Mouse (Mus musculus) liver, adult 2 months (tissue): ENCODE results near the gene Mafg. TPM values are rescaled to one million over a fixed set of nuclear protein-coding genes. Genes with fewer than 3 reads are reported as not detected.

ENCODE experiments used
- DNase-seq: peaks from one replicate; pipeline ENCODE4 v3.0.0-alpha.2; 2011; ENCODE audit warnings: low read depth, low spot score; ENCODE audit errors: extremely low read depth
- H3K27ac ChIP-seq: fragments of 200-500 bp; replicated peaks from 2 replicates; pipeline ENCODE4 v1.5.1; 2012; ENCODE audit warnings: low read depth, mild to moderate bottlenecking, control low read depth, inconsistent platforms, low read length; ENCODE audit not compliant: insufficient read depth
- H3K27me3 ChIP-seq: fragments of 200-500 bp; 2 replicates; pipeline ENCODE4 v1.6.1; 2012; ENCODE audit warnings: mild to moderate bottlenecking, moderate library complexity, low read length, inconsistent platforms; ENCODE audit not compliant: control insufficient read depth, insufficient read depth
- H3K36me3 ChIP-seq: fragments of 200-500 bp; 2 replicates; pipeline ENCODE4 v1.6.1; 2012; ENCODE audit warnings: low read length, inconsistent platforms; ENCODE audit not compliant: control insufficient read depth, insufficient read depth
- H3K4me1 ChIP-seq: fragments of 200-500 bp; 2 replicates; pipeline ENCODE4 v1.6.1; 2011; ENCODE audit warnings: low read length; ENCODE audit not compliant: control insufficient read depth, insufficient read depth
- H3K4me3 ChIP-seq: fragments of 200-500 bp; 2 replicates; pipeline ENCODE4 v1.5.1; 2011; ENCODE audit warnings: low read depth, mild to moderate bottlenecking, control low read depth, low read length, moderate library complexity; ENCODE audit not compliant: insufficient read depth
- H3K79me2 ChIP-seq: fragments of 200-500 bp; 2 replicates; pipeline ENCODE4 v1.6.1; 2012; ENCODE audit warnings: inconsistent platforms, mild to moderate bottlenecking, low read length, moderate library complexity; ENCODE audit not compliant: control insufficient read depth, insufficient read depth
- H3K9ac ChIP-seq: fragments of 200-500 bp; 2 replicates; pipeline ENCODE4 v1.6.1; 2012; ENCODE audit warnings: low read depth, mild to moderate bottlenecking, control low read depth, inconsistent platforms, low read length
- CTCF ChIP-seq: fragments of 200-500 bp; IDR thresholded peaks from 2 replicates; pipeline ENCODE4 v1.5.1; 2011; ENCODE audit warnings: low read depth, low read length, control low read depth
- POLR2A ChIP-seq: fragments of 200-500 bp; IDR thresholded peaks from 2 replicates; pipeline ENCODE4 v1.6.1; 2011; ENCODE audit warnings: low read length, control low read depth; ENCODE audit not compliant: insufficient read depth; ENCODE audit errors: extremely low read depth
- WGBS: fragments of 180-500 bp; shearing (Covaris S2); methylation state at CpG from one replicate; pipeline ENCODE4 v1.1.7; 2018; 5-methylcytosine and 5-hydroxymethylcytosine counted together
- polyA plus RNA-seq: library from polyadenylated mRNA; depleted of rRNA; stranded (reverse); fragments of >200 nt; gene quantifications from 2 replicates; pipeline ENCODE4 v1.2.3, GENCODE M21; 2012
- total RNA-seq: library from RNA; depleted of rRNA; stranded (reverse); fragments of >200 nt; gene quantifications from 2 replicates; pipeline ENCODE4 v1.2.3, GENCODE M21; 2014

The Mafg gene
- total and polyA plus RNA-seq, 2 experiments: 41.9 to 60.5 TPM

- H3K9ac ChIP-seq: peak overlapping the region; percentile 16; the same call in 1 of the 2 replicates
- H3K79me2 ChIP-seq: peaks cover 21% of the 10 kb centered on the region
- H3K27me3 ChIP-seq: no peaks in the 10 kb centered on the region
- H3K4me3 ChIP-seq: no peak overlapping the region
- H3K4me1 ChIP-seq: peaks cover 20% of the 10 kb centered on the region
- H3K27ac ChIP-seq: peak overlapping the region; percentile 7
- no peak for TF ChIP-seq POLR2A
- peak; percentile 91 for TF ChIP-seq CTCF
- WGBS: 32% methylated on average over 6 of the region's 6 CpGs
- H3K36me3 ChIP-seq: peaks cover 37% of the 10 kb centered on the region
- DNase-seq: peak; percentile 33
These were observed 20.6 kb downstream of the Mafg start for GRCm38 (mm10) chr11:120612763-120613162.

GRCm38 (mm10) chr11:120610477-120611046 is 22.8 kb downstream of the Mafg start:
- H3K9ac ChIP-seq: no peak overlapping the region
- H3K79me2 ChIP-seq: peaks cover 5% of the 10 kb centered on the region; the same call in 1 of the 2 replicates
- 79% methylated on average over 9 of the region's 9 CpGs for WGBS
- H3K27ac ChIP-seq: no peak overlapping the region
- peaks cover 37% of the 10 kb centered on the region for H3K36me3 ChIP-seq
- no peaks in the 10 kb centered on the region for H3K27me3 ChIP-seq
- no peak for DNase-seq
- no peak overlapping the region for H3K4me3 ChIP-seq
- no peak for TF ChIP-seq POLR2A
- no peak for TF ChIP-seq CTCF
- peaks cover 20% of the 10 kb centered on the region for H3K4me1 ChIP-seq

GRCm38 (mm10) chr11:120609250-120609649 is 24.1 kb downstream of the Mafg start:
- Histone ChIP-seq H3K36me3 (peaks cover 32% of the 10 kb centered on the region), H3K4me1 (peaks cover 14% of the 10 kb centered on the region), H3K27ac (peak overlapping the region; percentile 24; the same call in 1 of the 2 replicates), H3K4me3 (no peak overlapping the region), H3K9ac (peak overlapping the region; percentile 49; the same call in 1 of the 2 replicates), H3K27me3 (no peaks in the 10 kb centered on the region), H3K79me2 (no peaks in the 10 kb centered on the region)
- 27% methylated on average over 8 of the region's 8 CpGs for WGBS
- peak; percentile 75 for DNase-seq
- TF ChIP-seq CTCF: no peak
- 0 out of 2 replicates have a peak, but pooled peaks have one; percentile 5 for TF ChIP-seq POLR2A

- no peaks in the 10 kb centered on the region for H3K79me2 ChIP-seq
- peaks cover 24% of the 10 kb centered on the region for H3K36me3 ChIP-seq
- H3K4me1 ChIP-seq: peaks cover 7% of the 10 kb centered on the region; the same call in 1 of the 2 replicates
- peak; percentile 63 for DNase-seq
- no peak within 1 kb of the TSS for H3K4me3 ChIP-seq
- WGBS: 12% methylated on average over 45 of the region's 45 CpGs
- TF ChIP-seq POLR2A (0 out of 2 replicates have a peak, but pooled peaks have one; percentile 26), CTCF (peak; percentile 3; the same call in 1 of the 2 replicates)
- no peaks in the 10 kb centered on the region for H3K27me3 ChIP-seq
- peak within 1 kb of the TSS; percentile 49; the same call in 1 of the 2 replicates for H3K9ac ChIP-seq
- H3K27ac ChIP-seq: peak within 1 kb of the TSS; percentile 24
These were observed 25.0 kb downstream of the Mafg start, which contains the start of gene Npb for GRCm38 (mm10) chr11:120608241-120609034. Gene Npb, plus strand, starts transcription at chr11:120608477.

- Histone ChIP-seq H3K27ac (no peak overlapping the region), H3K4me3 (no peak overlapping the region), H3K27me3 (no peaks in the 10 kb centered on the region), H3K79me2 (no peaks in the 10 kb centered on the region), H3K4me1 (0 out of 2 replicates have a peak, but pooled peaks cover 3% of the 10 kb centered on the region), H3K36me3 (peaks cover 13% of the 10 kb centered on the region), H3K9ac (no peak overlapping the region)
- WGBS: 74% methylated on average over 4 of the region's 4 CpGs
- DNase-seq: no peak
- TF ChIP-seq CTCF: no peak
- no peak for TF ChIP-seq POLR2A
These were observed 26.6 kb downstream of the Mafg start for GRCm38 (mm10) chr11:120606764-120607163.
